Mouse (Mus musculus): ENCODE data around the gene Obox7. TPM values are rescaled to one million over a fixed set of nuclear protein-coding genes. Genes with fewer than 3 reads are reported as not detected.
"Not testable (repeated sequence)": the region's sequence is repeated elsewhere in the genome, so short reads cannot be mapped to it uniquely, and the experiment has no call there.

The Obox7 gene
- not detected in 2 replicates for polyA plus RNA-seq (2015; fragmentation: Nextera tagmentation; extraction: Ambion mirVana)

DNA sequence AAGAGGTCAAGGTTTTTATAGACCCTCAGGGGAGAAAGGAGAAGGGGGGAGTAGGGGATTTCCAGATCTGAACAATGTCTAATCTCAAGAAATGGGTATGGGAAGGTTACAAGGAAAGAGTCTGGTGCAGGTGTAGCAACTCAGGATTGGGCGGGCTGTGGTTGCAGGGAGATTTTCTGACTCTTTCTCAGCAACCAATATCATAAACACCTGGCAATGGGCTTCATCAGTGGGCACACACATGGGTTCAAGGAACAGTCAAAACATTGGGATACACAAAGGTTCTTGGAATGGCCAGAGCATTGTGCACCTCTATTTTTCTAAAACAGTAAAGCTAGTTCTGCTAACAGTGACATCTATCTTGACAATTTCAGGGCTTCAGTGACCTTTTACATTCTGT, at the start of gene Obox7:
TSS of gene Obox7 (plus strand) at position 301 of the 400 bp plus-strand sequence.
- H3K4me3 ChIP-seq (ENCODE audit: low read length); H3K27me3 ChIP-seq (ENCODE audit: control insufficient read depth, insufficient read depth, low read depth, low read length); H3K4me2 ChIP-seq (ENCODE audit: low read depth, low read length); H3K36me3 ChIP-seq (ENCODE audit: control insufficient read depth, insufficient read depth, low read length); ATAC-seq (ENCODE audit: low read depth); H3K9me3 ChIP-seq (ENCODE audit: control insufficient read depth, low read length); H3K4me1 ChIP-seq (replicated peaks; ENCODE audit: control insufficient read depth, insufficient read depth, low read length); H3K9ac ChIP-seq (ENCODE audit: low read length); H3K27ac ChIP-seq (ENCODE audit: low read length): not testable (repeated sequence)
- 57% methylated on average over 1 of the region's 1 CpGs for WGBS

GRCm38 (mm10) chr7:14622556-14623542, 36.4 kb upstream of the Obox7 start:
- H3K27me3 ChIP-seq (ENCODE audit: control insufficient read depth, insufficient read depth, low read depth, low read length); H3K9me3 ChIP-seq (ENCODE audit: control insufficient read depth, low read length); H3K36me3 ChIP-seq (ENCODE audit: control insufficient read depth, insufficient read depth, low read length); H3K4me1 ChIP-seq (replicated peaks; ENCODE audit: control insufficient read depth, insufficient read depth, low read length); H3K27ac ChIP-seq (ENCODE audit: low read length): not testable (repeated sequence)
- peak overlapping the region; percentile 62 for H3K9ac ChIP-seq (ENCODE audit: low read length)
- WGBS: 2% methylated on average over 73 of the region's 132 CpGs
- H3K4me2 ChIP-seq (ENCODE audit: low read depth, low read length): peak overlapping the region; percentile 56
- peak overlapping the region; percentile 49 for H3K4me3 ChIP-seq (ENCODE audit: low read length)
- ATAC-seq (ENCODE audit: low read depth): peak; percentile 95

Other genes with a start within 250 kb of the Obox7 start
- not detected in 2 replicates for gene Sult2a8, start 212.7 kb upstream of the Obox7 start, polyA plus RNA-seq (2015; fragmentation: Nextera tagmentation; extraction: Ambion mirVana)
- not detected in 2 replicates for gene Sult2a7, start 165.3 kb upstream of the Obox7 start, polyA plus RNA-seq (2015; fragmentation: Nextera tagmentation; extraction: Ambion mirVana)
- gene Vmn1r90, start 96.0 kb upstream of the Obox7 start, polyA plus RNA-seq (2015; fragmentation: Nextera tagmentation; extraction: Ambion mirVana): 0.23 and 0.31 TPM in 2 replicates

Data from lung, embryonic 16.5 days (tissue).